Mouse (Mus musculus): ENCODE measurements at regions not wholly inside any gene's neighbourhood (a gene's known extent, or its start where the extent isn't known, plus 50 kb on each side); places are given as distances from the start of the nearest gene placed in this dataset.

DNA sequence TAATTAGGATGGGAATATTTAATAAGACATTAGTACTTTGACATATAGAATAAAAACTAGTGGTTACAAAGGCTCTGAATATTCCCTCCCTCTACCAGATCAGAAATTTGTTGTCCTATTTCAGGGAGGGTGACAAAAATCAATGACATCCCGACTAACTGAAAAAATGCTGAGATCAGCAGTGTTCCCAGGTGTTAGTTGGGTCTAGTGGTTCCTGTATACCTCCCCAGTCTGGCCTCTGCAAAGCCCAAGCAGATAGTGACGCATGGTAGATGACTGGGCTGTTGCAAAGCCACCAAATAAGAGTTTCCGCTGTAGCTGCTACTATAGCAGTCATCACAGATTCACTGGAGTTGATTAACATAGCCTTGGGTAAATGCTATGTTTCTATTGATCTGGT, 59.9 kb upstream of the Gm4791 start:
- DNase-seq (ENCODE audit: low spot score), result no peak

DNA sequence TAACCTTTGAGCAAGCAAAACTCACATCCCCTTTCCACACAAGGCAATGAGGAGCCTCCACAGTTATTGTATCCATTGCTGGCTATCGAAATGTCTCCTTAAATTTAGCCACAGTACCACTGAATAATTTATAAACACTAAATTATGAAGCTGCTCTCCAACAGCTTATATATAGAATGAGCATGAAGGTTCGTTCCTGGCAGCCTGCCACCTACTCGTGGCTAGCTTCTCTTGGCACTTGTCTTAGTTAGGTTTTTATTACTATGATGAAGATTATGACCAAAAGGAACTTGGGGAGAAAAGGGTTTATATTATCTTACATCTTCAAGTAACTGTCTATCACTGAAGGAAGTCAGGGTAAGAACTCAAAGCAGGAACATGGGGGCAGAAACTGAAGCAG, 72.9 kb upstream of the Gm4791 start:
- no peak for DNase-seq (ENCODE audit: low spot score)

DNA sequence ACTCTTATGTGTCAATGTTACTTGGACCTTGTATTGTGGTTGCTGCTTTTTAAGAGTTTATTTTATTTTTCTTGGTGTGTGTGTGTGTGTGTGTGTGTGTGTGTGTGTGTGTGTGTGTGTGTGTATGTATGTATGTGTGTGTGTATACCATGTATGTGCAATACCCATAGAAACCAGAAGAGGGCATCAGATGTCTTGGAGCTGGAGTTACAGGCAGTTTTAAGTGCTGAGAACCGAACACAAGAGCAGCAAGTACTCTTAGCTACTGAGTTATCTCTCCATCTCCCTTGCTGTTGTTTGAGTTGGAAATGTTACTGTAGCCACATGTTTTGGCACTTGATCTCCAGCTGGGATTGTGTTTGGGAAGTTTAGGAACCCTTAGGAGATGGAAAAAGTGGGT, 78.5 kb upstream of the Gm4791 start:
- DNase-seq (ENCODE audit: low spot score), result no peak

DNA sequence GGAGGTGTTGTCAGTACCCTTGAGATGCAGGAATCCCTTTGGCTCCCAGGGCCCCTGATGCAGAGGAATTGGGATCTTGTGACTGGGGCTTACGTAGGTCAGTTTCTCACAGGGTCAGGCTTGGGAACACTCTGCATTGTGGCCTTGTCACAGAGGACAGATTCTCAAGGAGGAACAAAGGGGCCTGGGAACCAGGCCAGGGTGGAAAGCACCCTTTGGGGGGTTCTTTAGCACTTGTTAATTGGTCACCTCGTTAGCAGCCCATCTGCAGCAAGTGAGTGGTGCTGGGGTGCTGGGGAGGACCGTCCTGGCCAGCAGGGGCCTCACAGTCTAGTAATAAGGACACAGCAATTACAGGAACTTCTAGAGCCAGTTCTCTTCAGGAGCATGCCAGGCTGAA, 85.3 kb upstream of the Gm4791 start:
- no peak for DNase-seq (ENCODE audit: low spot score)

DNA sequence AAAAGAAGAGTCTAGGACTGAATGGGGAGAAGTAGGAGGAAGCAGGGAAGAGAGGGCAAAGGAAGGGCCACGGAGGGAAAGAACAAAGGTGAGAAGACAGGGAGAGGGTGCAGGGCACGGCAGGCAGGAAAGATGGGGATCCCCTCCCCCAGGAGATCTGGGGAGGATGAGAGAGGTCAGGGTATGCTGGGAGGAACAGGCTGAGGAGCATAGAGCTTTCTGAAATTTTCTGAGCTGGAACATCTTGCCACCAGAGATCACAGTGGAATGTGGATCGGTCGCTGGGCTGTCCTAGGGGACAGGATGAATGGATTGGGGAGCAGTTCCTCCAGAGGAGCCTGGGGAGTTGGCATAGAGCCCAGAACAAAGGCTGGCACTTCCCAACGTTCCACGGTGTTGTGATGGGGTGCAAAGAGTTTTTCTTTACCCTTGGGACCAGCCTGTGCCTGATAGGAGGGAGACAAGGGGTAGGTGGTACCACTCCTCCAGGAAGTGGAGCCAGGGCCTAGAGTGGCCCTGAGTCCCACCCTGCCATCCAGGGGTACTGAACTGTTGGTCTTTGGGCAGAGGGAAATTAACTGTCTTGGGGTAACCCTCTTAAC, 89.0 kb upstream of the Gm4791 start:
- DNase-seq (ENCODE audit: low spot score), result no peak

DNA sequence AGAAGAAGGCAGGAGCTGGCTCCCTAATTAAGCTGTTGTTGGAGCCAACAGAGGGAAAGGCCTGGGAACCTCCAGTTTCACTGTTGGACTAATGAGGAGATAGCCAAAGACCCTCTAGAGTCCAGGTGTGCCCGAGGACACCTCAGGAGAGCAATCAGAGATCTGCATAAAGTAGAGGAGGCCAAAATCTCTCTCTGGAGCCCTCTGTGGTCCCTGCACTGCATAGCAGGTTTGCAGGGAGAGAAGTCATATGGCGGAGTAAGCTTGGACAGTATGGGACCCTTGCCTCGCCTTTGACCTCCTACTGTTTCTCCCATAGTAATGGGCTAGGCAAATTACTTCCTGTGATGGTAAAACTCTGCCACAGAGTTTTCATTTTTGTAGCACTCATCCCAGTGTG, 93.5 kb upstream of the Gm4791 start:
- DNase-seq (ENCODE audit: low spot score), result no peak

DNA sequence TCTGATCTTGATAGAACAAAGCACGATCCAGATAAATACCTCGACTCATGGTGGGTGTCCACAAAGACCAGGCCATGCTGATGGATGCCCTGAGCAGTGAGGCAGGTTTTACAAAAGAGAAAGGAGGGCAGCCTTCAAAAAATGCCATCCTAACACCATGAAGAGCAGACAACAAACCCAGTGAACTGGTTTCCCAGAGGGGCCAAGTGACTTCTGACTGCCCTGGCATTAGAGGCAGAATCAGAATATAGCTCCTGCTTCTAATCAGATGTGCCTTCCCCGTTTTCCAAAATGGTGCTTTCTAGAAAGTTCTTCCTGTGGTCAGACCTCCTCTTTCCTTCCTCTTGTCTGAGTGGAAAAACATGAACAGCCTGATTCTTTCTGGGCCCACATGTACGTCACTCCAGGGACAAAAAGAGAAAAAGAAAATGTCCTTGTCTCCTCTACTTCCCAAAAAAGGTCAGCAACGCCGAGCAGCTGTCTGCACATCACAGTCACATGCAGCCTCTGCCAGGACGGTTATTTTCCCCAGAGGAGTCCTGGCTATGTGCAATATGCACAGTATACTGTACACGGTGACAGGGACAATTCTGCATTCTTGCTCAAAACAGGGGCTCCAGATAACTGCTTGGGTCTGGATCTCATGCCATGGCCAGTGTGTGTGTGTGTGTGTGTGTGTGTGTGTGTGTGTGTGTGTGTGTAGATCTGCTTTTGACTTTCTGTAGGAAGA, 94.9 kb upstream of the Gm4791 start:
- DNase-seq (ENCODE audit: low spot score), result no peak

DNA sequence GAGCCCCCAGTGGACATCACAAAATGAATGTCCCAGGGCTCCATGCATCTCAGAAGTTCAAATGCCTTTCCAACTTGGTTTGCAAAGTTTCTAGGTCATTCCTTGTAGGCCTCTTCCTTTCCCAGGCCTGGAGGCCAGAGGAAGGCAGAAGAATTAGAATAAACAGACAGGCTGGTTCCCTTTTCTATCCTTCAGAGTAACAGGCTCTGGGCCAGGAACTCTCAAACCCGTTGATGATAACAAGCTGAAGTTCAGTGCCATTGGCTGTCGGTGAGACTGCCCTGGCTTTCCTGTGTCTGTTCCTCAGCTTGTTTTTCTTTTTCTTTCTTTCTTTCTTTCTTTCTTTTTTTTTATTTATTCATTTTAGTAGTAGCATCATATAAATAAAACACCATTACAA, 99.3 kb upstream of the Gm4791 start:
- no peak for DNase-seq (ENCODE audit: low spot score)

DNA sequence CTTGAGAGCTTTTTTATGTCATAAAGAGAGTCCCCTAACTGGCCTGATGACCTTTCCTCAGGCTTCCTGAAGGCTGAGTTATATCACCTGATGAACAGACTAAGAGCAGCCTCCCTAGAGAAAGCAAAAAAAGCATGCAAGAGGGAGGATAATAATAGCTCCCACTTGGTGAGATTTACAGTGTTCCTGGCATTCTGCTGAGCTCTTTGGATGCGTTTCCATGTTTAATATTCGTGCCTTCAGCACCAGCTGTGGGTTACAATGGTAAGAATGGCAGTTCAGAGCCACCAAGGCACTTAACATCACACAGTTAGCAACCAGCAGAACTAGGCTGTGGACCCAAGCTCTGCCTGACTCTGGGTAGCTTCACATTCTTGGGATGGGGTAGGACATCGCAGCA, 100.4 kb upstream of the Gm4791 start:
- no peak for DNase-seq (ENCODE audit: low spot score)

DNA sequence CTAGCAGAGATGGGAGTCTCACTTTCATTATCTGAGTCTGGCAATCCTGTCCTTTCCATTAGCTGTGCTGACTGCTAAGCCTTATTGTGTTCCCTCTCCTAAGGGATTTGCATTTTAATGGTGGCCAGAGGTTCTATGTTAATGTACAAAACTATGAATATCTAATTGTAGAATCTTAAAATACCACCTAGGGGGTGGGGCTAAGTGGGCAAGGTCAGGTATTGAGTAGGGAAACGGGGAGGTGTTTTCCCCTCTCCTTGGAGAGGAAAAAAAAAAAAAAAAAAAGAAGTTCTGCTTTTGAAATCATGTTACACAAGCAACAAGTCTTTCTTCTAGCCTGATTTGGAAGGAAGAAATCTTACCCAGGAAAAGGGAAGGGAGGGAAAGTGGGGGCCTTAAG, 106.7 kb upstream of the Gm4791 start:
- DNase-seq (ENCODE audit: low spot score), result no peak

DNA sequence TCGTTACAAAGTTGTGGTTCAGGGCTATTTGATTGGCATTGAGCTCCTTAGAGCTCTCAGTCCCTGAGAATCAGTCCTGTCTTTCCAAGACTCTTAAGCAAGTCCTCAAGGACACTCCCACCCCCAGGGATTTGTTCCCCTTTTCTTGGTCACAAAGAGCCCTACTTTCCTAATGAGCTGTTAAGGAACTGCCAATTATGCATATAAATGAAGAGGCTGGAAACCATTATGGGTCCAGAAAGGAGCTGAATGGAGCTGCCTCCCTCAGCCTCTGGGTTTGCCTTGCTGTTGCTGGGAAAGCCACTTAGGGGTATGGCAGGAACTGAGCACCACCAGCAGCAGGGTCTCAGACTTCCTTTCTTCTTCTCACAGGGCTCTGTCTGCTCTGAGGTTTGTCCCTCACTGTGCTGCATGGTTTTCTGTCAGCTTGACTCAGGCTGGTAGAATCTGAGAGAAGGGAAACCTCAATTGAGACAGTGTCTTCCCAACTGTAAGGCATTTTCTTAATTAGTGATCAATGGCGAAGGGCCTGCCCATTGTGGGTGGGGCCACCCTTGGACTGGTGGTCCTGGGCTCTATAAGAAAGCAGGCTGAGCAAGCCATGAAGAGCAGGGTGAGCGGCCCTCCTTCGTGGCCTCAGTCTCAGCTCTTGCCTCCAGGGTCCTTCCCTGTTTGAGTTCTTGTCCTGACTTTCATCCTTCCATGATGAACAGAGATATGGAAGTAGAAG, 108.4 kb upstream of the Gm4791 start:
- no peak for DNase-seq (ENCODE audit: low spot score)

DNA sequence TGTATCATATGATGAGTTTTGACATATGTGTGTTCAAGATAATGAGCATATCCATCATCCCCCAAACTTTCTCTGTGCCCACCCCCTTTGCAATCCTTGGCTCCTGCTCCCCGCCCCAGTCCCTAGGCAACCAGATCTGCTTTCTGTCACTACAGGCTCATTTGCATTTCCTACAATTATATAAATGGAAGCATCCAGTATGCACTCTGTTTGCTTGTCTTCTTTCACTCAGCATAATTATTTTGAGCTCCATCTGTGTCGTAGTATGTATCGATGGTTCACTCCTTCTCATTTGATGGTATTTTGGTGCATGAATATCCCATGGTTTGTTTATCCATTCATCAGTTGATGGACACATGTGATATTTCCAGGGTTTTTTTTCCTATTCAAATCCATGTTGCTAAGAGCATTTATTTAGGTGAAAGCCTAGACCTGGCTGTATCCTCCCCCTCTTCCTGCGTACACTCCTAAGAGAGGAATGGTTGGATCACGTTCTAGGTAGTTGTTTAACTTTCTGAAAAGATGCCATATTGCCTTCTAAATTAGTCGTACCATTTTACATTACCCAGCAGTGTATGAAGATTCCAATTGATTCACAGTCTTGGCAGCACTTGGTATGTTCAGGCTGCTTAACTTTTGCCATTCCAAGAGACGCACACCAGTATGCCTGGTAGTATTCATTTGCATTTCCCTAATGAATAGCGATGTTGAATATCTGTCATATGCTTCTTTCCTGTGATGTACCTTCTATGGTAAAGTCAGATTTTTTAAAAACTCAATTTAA, 127.1 kb upstream of the Gm4791 start:
- DNase-seq (ENCODE audit: low spot score), result no peak

DNA sequence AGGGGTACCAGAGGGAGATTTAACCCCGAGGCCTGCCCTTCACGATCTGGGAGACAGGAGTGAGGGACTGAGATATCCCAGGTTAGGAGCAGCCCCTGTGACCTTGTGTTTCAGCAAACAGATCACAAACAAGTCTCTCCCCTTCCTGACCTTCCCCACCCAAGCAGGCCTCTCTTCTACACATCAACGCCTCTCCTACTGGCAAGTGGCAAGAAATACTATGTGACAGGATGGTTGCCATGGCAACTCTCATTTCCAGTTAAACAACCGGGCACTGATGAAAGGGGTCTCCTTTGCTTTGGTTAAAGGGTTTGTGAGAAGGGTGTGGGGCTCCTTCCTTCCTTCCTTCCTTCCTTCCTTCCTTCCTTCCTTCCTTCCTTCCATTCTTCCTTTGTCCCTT, 134.6 kb upstream of the Gm4791 start:
- DNase-seq (ENCODE audit: low spot score), result no peak

DNA sequence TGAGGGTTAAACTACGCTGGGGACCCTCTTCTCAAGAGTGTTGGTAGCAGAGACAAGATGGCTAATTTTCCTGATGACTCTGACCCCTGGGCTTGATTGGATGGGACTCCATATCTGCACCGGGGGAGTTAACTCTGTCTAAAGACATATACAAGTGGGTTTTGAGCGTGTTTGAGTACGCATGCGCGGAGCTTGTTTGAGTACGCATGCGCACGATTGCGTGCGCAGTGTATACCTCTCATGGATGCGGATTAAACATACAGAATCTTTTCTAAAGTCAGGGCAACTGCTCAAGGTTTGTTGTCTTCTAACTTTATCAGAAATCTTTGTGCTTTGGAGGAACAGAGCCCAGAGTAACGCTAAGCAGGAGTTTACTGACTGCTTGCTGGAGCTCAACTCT, 146.8 kb upstream of the Gm4791 start:
- no peak for DNase-seq (ENCODE audit: low spot score)

DNA sequence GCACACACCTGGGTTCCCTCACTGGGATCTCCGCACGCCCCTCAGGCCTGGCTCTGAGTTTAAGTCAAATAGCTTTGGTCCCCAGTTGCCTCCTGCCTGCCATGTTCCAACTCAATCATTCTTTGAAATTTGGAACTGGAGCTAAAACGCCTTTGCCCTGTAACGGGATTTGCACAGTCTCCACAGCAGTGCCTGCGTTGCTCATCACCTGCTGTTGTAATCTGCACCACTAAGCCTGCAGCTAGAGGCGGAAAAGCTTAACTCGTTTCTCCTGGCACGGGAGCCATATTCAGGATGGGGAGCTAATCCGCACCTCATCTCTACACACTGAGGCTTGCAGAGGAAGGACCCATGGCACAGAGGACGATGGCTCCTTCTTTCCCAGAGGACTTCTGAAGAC, 147.2 kb upstream of the Gm4791 start:
- no peak for DNase-seq (ENCODE audit: low spot score)

DNA sequence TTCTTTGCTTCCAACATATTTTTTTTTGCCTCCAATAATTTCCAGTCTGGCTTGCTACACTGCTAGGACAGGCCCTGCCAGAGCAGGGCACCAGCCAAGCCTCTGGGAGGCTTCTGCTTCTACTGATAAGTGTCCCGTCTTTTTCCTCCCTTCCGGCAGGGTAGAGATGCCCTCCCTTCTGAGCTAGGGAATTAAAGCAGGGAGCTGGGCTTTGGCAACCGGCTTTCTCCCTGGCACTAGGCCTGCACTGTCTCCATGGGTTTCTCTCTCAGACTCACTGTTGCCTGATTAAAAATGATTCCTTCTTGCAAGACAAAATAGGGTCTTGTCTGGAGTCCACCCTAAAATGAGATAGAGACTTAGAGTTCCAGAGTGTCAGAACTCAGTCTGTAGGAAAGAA, 153.3 kb upstream of the Gm4791 start:
- DNase-seq (ENCODE audit: low spot score), result no peak

DNA sequence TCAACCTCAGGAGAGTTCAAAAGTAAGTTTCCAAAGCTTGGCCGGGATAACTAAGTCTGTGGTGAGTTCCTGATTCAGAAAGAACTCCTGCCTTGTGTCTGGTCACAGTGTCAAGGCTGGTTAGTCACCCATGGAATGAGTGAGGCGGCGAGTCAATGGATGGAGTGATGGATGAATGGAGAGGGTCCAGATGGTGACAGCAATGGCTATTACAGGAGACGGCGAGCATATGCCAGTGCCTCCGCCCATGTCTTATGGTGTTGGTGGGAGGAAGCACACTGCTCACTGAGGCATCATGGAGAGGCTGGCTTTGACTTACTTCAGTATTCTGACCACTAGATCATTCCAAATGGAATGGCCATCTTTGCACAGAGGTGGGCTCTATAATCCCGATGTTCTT, 154.8 kb upstream of the Gm4791 start:
- no peak for DNase-seq (ENCODE audit: low spot score)

DNA sequence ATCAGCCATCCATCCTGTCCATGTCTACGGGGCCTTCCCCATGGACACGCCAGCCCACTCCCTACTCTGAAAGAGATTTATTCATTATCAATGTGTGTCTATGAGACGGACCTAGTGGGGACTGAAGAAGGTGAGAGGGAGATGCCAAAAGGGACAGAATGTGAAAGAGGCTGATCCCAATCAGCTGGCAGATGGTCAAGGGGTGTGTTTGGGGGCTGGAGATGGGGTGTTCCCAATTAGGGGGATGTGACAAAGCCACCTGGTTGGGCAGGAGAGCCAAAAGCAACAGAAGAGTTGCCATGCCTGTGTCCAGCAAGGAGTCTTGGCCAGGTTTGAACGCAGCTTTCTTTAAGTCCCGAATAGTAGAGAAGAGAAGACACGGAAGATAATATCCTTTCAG, 157.0 kb upstream of the Gm4791 start:
- no peak for DNase-seq (ENCODE audit: low spot score)

DNA sequence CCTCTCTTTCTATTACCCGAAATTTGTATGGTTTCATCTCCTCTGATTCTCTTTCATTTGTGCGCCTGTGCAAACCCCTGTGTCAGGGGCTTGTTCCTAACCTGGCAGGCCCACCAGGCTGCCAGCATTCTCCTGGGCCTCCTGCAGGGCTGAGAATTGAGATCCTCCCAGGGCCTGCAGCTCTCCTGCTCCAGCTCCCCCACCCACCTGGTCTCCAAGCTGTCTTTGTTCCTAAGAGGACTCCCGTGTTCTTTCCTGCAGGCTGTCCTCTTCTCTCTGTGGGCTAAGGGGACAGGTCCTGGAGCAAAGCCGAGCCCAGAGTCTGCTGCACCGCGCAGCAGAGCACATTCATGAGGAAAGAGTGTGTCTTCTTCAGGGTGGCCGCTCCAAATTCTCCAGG, 163.3 kb upstream of the Gm4791 start:
- no peak for DNase-seq (ENCODE audit: low spot score)

DNA sequence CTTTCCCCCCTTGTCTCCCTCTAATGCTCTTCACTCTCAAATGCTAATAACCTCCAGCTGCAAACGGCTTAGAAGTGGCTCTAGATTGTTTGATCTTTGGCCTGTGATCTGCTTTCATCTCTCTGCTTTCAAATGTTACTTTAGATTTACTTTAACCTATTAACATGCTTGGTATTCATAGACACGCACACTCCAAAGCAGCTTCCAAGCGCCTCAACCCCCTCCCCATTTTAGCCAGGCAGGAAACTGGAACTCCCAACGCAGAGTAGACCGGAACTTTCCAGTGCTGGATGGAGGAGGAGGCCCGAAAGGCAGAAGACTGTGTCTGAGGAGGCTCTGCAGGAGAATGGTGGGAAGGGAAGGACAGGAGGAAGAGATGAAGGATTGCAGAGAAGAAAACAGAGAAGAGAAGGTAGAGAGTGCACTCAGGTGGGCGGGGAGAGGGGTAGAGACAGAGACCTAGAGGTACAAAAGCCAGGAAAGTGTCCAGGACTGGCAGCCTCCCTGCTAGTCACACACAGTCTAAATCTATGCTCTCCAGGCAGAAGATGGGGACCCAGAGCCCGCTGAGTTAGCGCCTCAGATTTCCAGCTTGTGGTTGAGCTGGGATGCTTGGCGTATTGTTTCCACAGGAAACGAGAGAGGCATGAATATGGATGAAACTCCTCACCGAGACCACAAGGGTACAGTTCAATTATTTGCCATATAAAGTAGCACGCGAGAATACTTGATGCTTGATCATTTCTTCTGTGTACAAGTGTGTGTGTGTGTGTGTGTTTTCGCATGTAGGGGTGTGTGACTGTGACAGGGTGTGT, 167.6 kb upstream of the Gm4791 start:
- DNase-seq (ENCODE audit: low spot score), result no peak

DNA sequence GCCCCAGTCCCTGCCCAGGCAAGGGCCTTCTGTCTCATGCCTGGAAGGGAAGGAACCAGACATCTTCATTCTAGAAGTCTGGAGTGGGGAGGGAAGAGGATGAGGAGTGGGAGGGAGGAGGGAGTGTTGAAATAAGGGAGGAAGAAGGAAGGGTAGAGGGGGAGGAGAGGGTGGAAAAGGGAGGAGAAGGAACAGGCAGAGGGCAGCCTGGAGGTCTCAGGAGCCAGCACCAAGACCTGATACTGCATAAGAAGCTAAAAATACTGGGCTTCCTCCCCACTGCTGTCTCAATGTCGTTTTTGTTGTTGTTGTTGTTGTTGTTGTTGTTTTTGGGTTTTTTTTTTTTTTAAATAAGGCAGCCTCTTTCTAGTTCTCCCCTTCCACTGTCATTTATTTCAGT, 168.2 kb upstream of the Gm4791 start:
- DNase-seq (ENCODE audit: low spot score), result no peak

DNA sequence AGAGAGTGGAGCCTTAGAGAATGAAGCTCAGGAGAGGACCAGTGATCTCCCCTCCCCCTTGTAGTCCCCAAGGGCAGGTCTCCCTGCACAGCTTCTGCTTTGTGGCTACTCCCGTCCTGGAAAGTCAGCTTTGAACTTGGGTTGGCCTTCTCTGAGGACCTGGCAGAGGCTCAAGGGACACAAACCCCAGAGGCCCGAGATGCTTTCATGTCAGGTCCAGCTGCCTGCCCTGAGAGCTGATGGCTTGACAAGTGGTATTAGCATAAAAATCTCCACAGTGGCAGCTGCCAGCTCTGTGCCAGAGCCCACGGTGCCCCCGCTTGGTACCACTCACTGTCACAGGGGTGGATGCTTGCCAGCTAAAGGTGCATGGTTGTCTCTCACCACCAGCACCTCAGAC, 173.8 kb upstream of the Gm4791 start:
- DNase-seq (ENCODE audit: low spot score), result no peak
